Mouse (Mus musculus): ENCODE measurements around the gene Chtop. TPM values are rescaled to one million over a fixed set of nuclear protein-coding genes. Genes with fewer than 3 reads are reported as not detected.

The Chtop gene
- polyA plus RNA-seq, 1 experiment from 2014 or later = 78.2 TPM

Other genes starting within 250 kb of the Chtop start
- gene Dennd4b, start 244.3 kb downstream of the Chtop start, polyA plus RNA-seq (2014; fragmentation: Nextera tagmentation; extraction: Ambion mirVana) = 4.9 and 7.5 TPM in 2 replicates
- gene Gatad2b, start 216.3 kb downstream of the Chtop start, polyA plus RNA-seq (2014; fragmentation: Nextera tagmentation; extraction: Ambion mirVana) = 7.9 and 8.2 TPM in 2 replicates
- 6.4 and 6.7 TPM in 2 replicates for gene Slc27a3, start 119.6 kb downstream of the Chtop start, polyA plus RNA-seq (2014; fragmentation: Nextera tagmentation; extraction: Ambion mirVana)
- 34.0 and 35.2 TPM in 2 replicates for gene Ints3, start 75.9 kb downstream of the Chtop start, polyA plus RNA-seq (2014; fragmentation: Nextera tagmentation; extraction: Ambion mirVana)
- gene Npr1, start 43.6 kb downstream of the Chtop start, polyA plus RNA-seq (2014; fragmentation: Nextera tagmentation; extraction: Ambion mirVana) = 8.0 and 9.2 TPM in 2 replicates
- 169 and 174 TPM in 2 replicates for gene Ilf2, start 33.4 kb downstream of the Chtop start, polyA plus RNA-seq (2014; fragmentation: Nextera tagmentation; extraction: Ambion mirVana)
- gene Snapin, start 18.5 kb downstream of the Chtop start, polyA plus RNA-seq (2014; fragmentation: Nextera tagmentation; extraction: Ambion mirVana) = 44.9 and 46.4 TPM in 2 replicates
- gene S100a1, start 4.9 kb upstream of the Chtop start, polyA plus RNA-seq (2014; fragmentation: Nextera tagmentation; extraction: Ambion mirVana) = 16.5 and 21.9 TPM in 2 replicates
- 21.4 and 22.7 TPM in 2 replicates for gene S100a13, start 4.9 kb upstream of the Chtop start, polyA plus RNA-seq (2014; fragmentation: Nextera tagmentation; extraction: Ambion mirVana)
- not detected in 2 replicates for gene S100a14, start 17.4 kb upstream of the Chtop start, polyA plus RNA-seq (2014; fragmentation: Nextera tagmentation; extraction: Ambion mirVana)
- 52.5 and 58.1 TPM in 2 replicates for gene S100a16, start 27.8 kb upstream of the Chtop start, polyA plus RNA-seq (2014; fragmentation: Nextera tagmentation; extraction: Ambion mirVana)
- gene S100a3, start 51.1 kb upstream of the Chtop start, polyA plus RNA-seq (2014; fragmentation: Nextera tagmentation; extraction: Ambion mirVana) = not detected in 2 replicates
- gene S100a2, start 80.7 kb upstream of the Chtop start, polyA plus RNA-seq (2014; fragmentation: Nextera tagmentation; extraction: Ambion mirVana) = not detected in 2 replicates
- not detected in 2 replicates for gene Gm42674, start 92.4 kb upstream of the Chtop start, polyA plus RNA-seq (2014; fragmentation: Nextera tagmentation; extraction: Ambion mirVana)
- 0.69 and 0.77 TPM in 2 replicates for gene S100a4, start 94.3 kb upstream of the Chtop start, polyA plus RNA-seq (2014; fragmentation: Nextera tagmentation; extraction: Ambion mirVana)
- gene S100a5, start 99.0 kb upstream of the Chtop start, polyA plus RNA-seq (2014; fragmentation: Nextera tagmentation; extraction: Ambion mirVana) = not detected in 2 replicates
- gene S100a6, start 103.4 kb upstream of the Chtop start, polyA plus RNA-seq (2014; fragmentation: Nextera tagmentation; extraction: Ambion mirVana) = 13.9 and 14.6 TPM in 2 replicates
- not detected in 2 replicates for gene S100a7a, start 144.5 kb upstream of the Chtop start, polyA plus RNA-seq (2014; fragmentation: Nextera tagmentation; extraction: Ambion mirVana)
- 140 and 141 TPM in 2 replicates for gene S100a8, start 159.5 kb upstream of the Chtop start, polyA plus RNA-seq (2014; fragmentation: Nextera tagmentation; extraction: Ambion mirVana)
- 93.3 and 95.1 TPM in 2 replicates for gene S100a9, start 186.2 kb upstream of the Chtop start, polyA plus RNA-seq (2014; fragmentation: Nextera tagmentation; extraction: Ambion mirVana)
- not detected in 2 replicates for gene Pglyrp4, start 217.4 kb upstream of the Chtop start, polyA plus RNA-seq (2014; fragmentation: Nextera tagmentation; extraction: Ambion mirVana)

Data from liver, embryonic 11.5 days (tissue).